Mouse (Mus musculus) kidney, adult 2 months (tissue): ENCODE measurements around the gene L1td1. TPM values are rescaled to one million over a fixed set of nuclear protein-coding genes. Genes with fewer than 3 reads are reported as not detected.

Experiments
- DNase-seq: peaks from one replicate; pipeline ENCODE4 v3.0.0; 2021
- H3K27ac ChIP-seq: fragments of 200-500 bp; 2 replicates; pipeline ENCODE4 v1.5.1; 2012; ENCODE audit warnings: low read depth, low read length, control low read depth, inconsistent platforms; ENCODE audit not compliant: insufficient read depth
- H3K27me3 ChIP-seq: fragments of 200-500 bp; replicated peaks from 2 replicates; pipeline ENCODE4 v1.6.1; 2012; ENCODE audit warnings: mild to moderate bottlenecking, moderate library complexity, low read length, inconsistent platforms; ENCODE audit not compliant: control insufficient read depth, insufficient read depth
- H3K36me3 ChIP-seq: fragments of 200-500 bp; 2 replicates; pipeline ENCODE4 v1.6.1; 2012; ENCODE audit warnings: mild to moderate bottlenecking, moderate library complexity, low read length, inconsistent platforms; ENCODE audit not compliant: control insufficient read depth, insufficient read depth
- H3K4me1 ChIP-seq: fragments of 200-500 bp; 2 replicates; pipeline ENCODE4 v1.6.1; 2011; ENCODE audit warnings: low read length; ENCODE audit not compliant: control insufficient read depth, insufficient read depth
- H3K4me3 ChIP-seq: fragments of 200-500 bp; 2 replicates; pipeline ENCODE4 v1.5.1; 2011; ENCODE audit warnings: mild to moderate bottlenecking, low read depth, low read length, control low read depth; ENCODE audit not compliant: insufficient read depth
- CTCF ChIP-seq: fragments of 200-500 bp; conservative IDR thresholded peaks from 2 replicates; pipeline ENCODE4 v1.5.1; 2011; ENCODE audit warnings: low read depth, mild to moderate bottlenecking, control low read depth, low read length, moderate library complexity, mixed read lengths; ENCODE audit not compliant: insufficient read depth, insufficient read length
- POLR2A ChIP-seq: fragments of 200-500 bp; IDR thresholded peaks from one replicate; pipeline ENCODE4 v1.6.1; 2011; ENCODE audit warnings: low read depth, low read length, control low read depth
- WGBS: fragments of 180-500 bp; shearing (Covaris S2); methylation state at CpG from one replicate; pipeline ENCODE4 v1.1.7; 2018; 5-methylcytosine and 5-hydroxymethylcytosine counted together
- polyA plus RNA-seq: library from polyadenylated mRNA; depleted of rRNA; stranded (reverse); fragments of >200 nt; gene quantifications from 2 replicates; pipeline ENCODE4 v1.2.3, GENCODE M21; 2012

Gene L1td1
- polyA plus RNA-seq, 1 experiment: not detected

DNA sequence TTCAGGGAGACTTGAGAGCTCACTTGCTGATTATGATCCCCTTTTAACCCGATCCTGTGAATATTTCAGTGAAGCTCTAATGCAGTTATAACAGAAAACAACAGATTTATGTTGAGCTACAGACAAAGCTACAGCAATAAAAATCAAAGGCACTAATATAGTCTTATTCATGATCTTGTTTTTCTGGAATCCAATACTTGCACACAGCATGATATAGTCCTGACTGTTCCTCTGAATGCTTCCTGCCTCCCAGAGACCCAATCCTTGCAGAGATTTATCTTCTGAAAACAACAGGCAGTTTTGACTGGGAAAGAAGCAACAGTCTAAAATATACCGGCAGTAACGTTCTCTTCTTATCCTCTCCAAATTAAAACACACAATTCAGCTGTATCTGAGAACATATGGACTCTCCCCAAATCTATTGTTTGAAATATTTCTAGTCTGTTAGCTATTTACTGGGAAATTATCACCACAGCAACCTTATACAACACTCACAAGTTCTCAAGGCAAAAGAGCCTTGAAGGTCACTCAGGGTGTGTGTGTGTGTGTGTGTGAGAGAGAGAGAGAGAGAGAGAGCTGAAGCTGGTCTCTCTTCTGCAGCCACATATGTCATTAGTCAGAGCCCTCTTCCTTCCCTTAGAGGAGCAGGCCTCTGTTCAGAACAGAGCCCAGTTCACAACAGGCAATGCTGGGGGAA lies 16.8 kb downstream of the L1td1 start:
- Histone ChIP-seq H3K4me1 (no peaks in the 10 kb centered on the region), H3K27ac (no peak overlapping the region), H3K4me3 (no peak overlapping the region), H3K36me3 (no peaks in the 10 kb centered on the region), H3K27me3 (no peaks in the 10 kb centered on the region)
- DNase-seq: no peak
- no peak for TF ChIP-seq POLR2A
- 53% methylated on average over 3 of the region's 3 CpGs for WGBS

DNA sequence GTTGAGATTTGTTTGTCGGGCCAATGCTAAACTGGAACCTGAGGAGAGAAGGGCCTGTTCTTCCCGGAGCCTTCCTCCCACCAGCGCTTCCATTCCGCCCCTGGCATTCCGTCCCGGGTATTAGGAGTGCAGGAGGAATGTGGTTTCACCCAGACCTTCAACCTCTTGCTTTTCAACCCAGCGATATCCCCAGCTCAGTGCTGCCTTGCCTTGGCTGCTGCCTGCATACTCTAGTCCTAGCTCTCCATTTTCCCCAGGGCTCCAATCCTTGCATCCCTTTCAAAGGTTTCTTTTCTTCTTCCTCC lies 17.3 kb downstream of the L1td1 start:
- Histone ChIP-seq H3K36me3 (no peaks in the 10 kb centered on the region), H3K27me3 (no peaks in the 10 kb centered on the region), H3K4me1 (no peaks in the 10 kb centered on the region), H3K27ac (no peak overlapping the region), H3K4me3 (no peak overlapping the region)
- TF ChIP-seq POLR2A (no peak), CTCF (no peak)
- no peak for DNase-seq
- WGBS: 22% methylated on average over 7 of the region's 7 CpGs

DNA sequence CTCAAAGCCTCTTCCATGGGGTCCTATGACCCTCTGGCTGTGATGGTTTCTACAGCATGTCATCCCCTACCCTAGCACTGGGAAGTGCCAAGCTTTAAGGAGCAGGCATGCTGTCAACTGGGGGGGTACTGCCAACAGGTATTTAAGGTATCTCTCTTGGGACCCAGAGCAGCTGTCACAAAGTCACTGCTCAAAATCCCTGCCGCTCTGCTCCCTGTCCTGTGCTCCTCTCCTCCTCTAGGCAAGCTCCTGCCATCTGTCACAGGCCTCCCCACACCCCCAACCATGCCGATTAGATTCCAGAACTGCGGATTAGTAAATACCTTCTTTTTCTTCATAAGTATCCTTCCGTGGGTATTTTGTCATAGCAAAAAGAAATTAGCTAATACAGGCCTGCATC lies 27.9 kb downstream of the L1td1 start:
- Histone ChIP-seq H3K27me3 (no peaks in the 10 kb centered on the region), H3K4me1 (no peaks in the 10 kb centered on the region), H3K4me3 (no peak overlapping the region), H3K36me3 (no peaks in the 10 kb centered on the region), H3K27ac (no peak overlapping the region)
- DNase-seq: no peak
- TF ChIP-seq CTCF: no peak
- no peak for TF ChIP-seq POLR2A
- WGBS: 91% methylated on average over 4 of the region's 4 CpGs

DNA sequence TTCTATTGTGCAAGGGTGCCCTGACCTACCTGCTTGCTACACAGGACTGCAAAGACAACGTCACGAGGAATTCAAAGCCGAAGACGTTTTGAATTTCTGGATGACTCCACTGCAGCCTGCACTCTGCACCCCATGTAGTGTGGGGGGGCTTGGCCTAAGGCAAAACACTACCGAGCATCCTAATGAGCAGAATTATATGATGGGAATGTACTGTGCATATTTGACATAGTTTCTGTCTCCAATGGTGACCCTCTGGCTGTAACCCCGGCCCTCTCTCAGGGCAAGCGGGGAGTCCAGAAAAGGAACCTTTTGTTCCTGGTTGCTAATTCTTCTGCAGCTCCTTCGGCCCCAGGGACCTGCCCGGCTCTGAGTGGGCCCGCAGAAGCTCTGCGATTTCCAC lies 29.6 kb downstream of the L1td1 start:
- Histone ChIP-seq H3K36me3 (no peaks in the 10 kb centered on the region), H3K27ac (no peak overlapping the region), H3K4me3 (no peak overlapping the region), H3K4me1 (no peaks in the 10 kb centered on the region), H3K27me3 (no peaks in the 10 kb centered on the region)
- TF ChIP-seq CTCF (no peak), POLR2A (no peak)
- peak; percentile 28 for DNase-seq
- WGBS: 53% methylated on average over 11 of the region's 11 CpGs

DNA sequence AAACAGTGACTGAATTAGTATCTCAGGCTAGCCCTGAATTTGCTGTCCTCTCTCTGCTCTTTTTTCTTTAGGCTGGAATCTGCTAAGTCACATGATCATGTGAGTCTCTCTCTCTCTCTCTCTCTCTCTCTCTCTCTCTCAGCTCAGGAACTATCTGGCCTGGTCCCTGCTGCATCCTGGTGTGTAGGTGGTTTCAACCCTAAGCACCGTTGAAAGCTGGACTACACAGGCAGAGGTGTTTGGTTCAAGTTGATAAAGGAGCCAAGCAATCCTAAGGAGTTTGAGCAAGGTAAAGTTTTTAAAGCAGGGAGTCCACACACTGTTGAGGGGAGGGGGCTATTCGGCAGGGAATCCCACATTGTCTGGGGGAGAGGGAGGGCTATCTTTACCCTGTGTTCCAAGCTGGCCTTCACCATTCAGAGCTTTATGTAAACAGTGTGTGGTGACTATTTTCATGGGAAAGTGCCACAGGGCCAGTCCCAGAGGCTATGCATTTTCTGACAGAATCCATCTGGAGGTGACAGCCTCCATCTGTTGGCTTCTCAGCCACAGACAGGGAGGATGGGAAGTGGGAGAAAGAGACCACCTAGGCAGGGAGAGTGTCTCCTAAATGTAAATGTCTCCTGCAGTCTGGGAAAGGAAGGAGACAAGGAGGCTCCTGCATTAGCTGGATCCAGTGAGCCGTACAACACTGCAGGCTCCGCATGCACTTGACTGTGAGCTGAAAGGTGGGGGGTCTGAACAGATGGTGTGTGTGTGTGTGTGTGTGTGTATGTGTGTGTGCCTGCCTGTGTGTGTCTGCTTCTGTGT lies 31.7 kb downstream of the L1td1 start:
- no peak overlapping the region for H3K27ac ChIP-seq

DNA sequence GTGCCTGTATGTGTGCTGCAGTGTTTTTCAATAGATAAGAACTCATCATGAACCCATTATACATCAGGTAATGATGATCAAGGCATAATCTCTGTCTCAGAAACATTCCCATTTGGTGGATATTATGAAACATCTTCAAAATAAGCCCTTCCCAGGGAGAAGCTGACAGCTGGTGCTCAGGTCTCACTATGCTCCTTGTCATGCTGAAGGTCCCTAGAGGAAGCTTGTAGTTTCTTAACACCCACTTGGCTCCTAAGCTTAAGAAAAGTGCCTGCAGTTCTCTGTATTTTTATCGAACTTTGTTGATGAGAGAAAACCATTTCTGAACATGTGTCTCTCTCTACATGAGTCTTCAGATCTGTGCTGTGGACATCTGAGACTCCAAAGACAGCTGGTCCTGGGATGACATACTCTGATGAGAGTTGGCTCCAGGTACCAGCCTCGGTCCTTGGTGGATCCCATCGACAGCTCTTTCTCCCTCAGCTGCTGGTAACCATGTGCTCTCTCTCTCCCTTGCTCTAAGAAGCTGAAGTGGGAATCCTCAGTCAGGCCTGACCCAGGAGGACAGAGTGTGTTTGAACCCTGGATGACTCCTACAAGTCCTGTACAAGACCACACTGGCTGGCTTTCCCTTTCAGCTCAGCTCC lies 32.5 kb downstream of the L1td1 start:
- TF ChIP-seq POLR2A (no peak), CTCF (no peak)
- no peaks in the 10 kb centered on the region for H3K4me1 ChIP-seq
- H3K36me3 ChIP-seq: no peaks in the 10 kb centered on the region
- WGBS: 75% methylated on average over 3 of the region's 3 CpGs
- DNase-seq: no peak
- H3K27ac ChIP-seq: no peak overlapping the region
- H3K27me3 ChIP-seq: no peaks in the 10 kb centered on the region
- no peak overlapping the region for H3K4me3 ChIP-seq

More for the DNA sequence above, 31.7 kb downstream of the L1td1 start:
- TF ChIP-seq CTCF: no peak
- no peak for TF ChIP-seq POLR2A
- no peaks in the 10 kb centered on the region for H3K36me3 ChIP-seq
- DNase-seq: no peak
- H3K4me3 ChIP-seq: no peak overlapping the region
- no peaks in the 10 kb centered on the region for H3K4me1 ChIP-seq
- H3K27me3 ChIP-seq: no peaks in the 10 kb centered on the region
- WGBS: 58% methylated on average over 4 of the region's 4 CpGs
